Mouse (Mus musculus) kidney, adult 2 months (tissue): ENCODE measurements at regions not wholly inside any gene's neighbourhood (a gene's known extent, or its start where the extent isn't known, plus 50 kb on each side); places are given as distances from the start of the nearest gene placed in this dataset.
"Not testable (repeated sequence)": the region's sequence is repeated elsewhere in the genome, so short reads cannot be mapped to it uniquely, and the experiment has no call there.

Experiments
- DNase-seq: peaks from one replicate; pipeline ENCODE4 v3.0.0; 2021
- H3K27ac ChIP-seq: fragments of 200-500 bp; 2 replicates; pipeline ENCODE4 v1.5.1; 2012; ENCODE audit warnings: low read depth, low read length, control low read depth, inconsistent platforms; ENCODE audit not compliant: insufficient read depth
- H3K27me3 ChIP-seq: fragments of 200-500 bp; replicated peaks from 2 replicates; pipeline ENCODE4 v1.6.1; 2012; ENCODE audit warnings: mild to moderate bottlenecking, moderate library complexity, low read length, inconsistent platforms; ENCODE audit not compliant: control insufficient read depth, insufficient read depth
- H3K36me3 ChIP-seq: fragments of 200-500 bp; 2 replicates; pipeline ENCODE4 v1.6.1; 2012; ENCODE audit warnings: mild to moderate bottlenecking, moderate library complexity, low read length, inconsistent platforms; ENCODE audit not compliant: control insufficient read depth, insufficient read depth
- H3K4me1 ChIP-seq: fragments of 200-500 bp; 2 replicates; pipeline ENCODE4 v1.6.1; 2011; ENCODE audit warnings: low read length; ENCODE audit not compliant: control insufficient read depth, insufficient read depth
- H3K4me3 ChIP-seq: fragments of 200-500 bp; 2 replicates; pipeline ENCODE4 v1.5.1; 2011; ENCODE audit warnings: mild to moderate bottlenecking, low read depth, low read length, control low read depth; ENCODE audit not compliant: insufficient read depth
- CTCF ChIP-seq: fragments of 200-500 bp; conservative IDR thresholded peaks from 2 replicates; pipeline ENCODE4 v1.5.1; 2011; ENCODE audit warnings: low read depth, mild to moderate bottlenecking, control low read depth, low read length, moderate library complexity, mixed read lengths; ENCODE audit not compliant: insufficient read depth, insufficient read length
- POLR2A ChIP-seq: fragments of 200-500 bp; IDR thresholded peaks from one replicate; pipeline ENCODE4 v1.6.1; 2011; ENCODE audit warnings: low read depth, low read length, control low read depth
- WGBS: fragments of 180-500 bp; shearing (Covaris S2); methylation state at CpG from one replicate; pipeline ENCODE4 v1.1.7; 2018; 5-methylcytosine and 5-hydroxymethylcytosine counted together

GRCm38 (mm10) chr10:99336091-99336490 is 73.1 kb downstream of the Dusp6 start:
- TF ChIP-seq CTCF = no peak
- no peak for TF ChIP-seq POLR2A
- 39% methylated on average over 4 of the region's 4 CpGs for WGBS
- H3K27me3 ChIP-seq = no peaks in the 10 kb centered on the region
- H3K4me1 ChIP-seq = no peaks in the 10 kb centered on the region
- DNase-seq = peak; percentile 52
- H3K4me3 ChIP-seq = no peak overlapping the region
- H3K27ac ChIP-seq = no peak overlapping the region
- no peaks in the 10 kb centered on the region for H3K36me3 ChIP-seq

GRCm38 (mm10) chr10:99338790-99339189 is 75.8 kb downstream of the Dusp6 start:
- not testable (repeated sequence) for H3K4me3 ChIP-seq, H3K27ac ChIP-seq, H3K4me1 ChIP-seq, H3K27me3 ChIP-seq, H3K36me3 ChIP-seq, DNase-seq
- WGBS = 95% methylated on average over 8 of the region's 11 CpGs

- WGBS = 98% methylated on average over 13 of the region's 19 CpGs
- H3K27ac ChIP-seq, H3K36me3 ChIP-seq, H3K4me3 ChIP-seq, H3K4me1 ChIP-seq, H3K27me3 ChIP-seq: not testable (repeated sequence)
- peak; percentile 70 for DNase-seq
Observed at GRCm38 (mm10) chr10:99339291-99339912, 76.4 kb downstream of the Dusp6 start.

GRCm38 (mm10) chr10:99340057-99340456 is 77.0 kb downstream of the Dusp6 start:
- not testable (repeated sequence) for H3K27ac ChIP-seq, H3K27me3 ChIP-seq, H3K36me3 ChIP-seq, H3K4me3 ChIP-seq, H3K4me1 ChIP-seq, DNase-seq
- 99% methylated on average over 10 of the region's 25 CpGs for WGBS

- no peak for DNase-seq
- WGBS = 62% methylated on average over 3 of the region's 3 CpGs
- no peak overlapping the region for H3K27ac ChIP-seq
- H3K36me3 ChIP-seq = no peaks in the 10 kb centered on the region
- no peaks in the 10 kb centered on the region; the same call in 1 of the 2 replicates for H3K4me1 ChIP-seq
- no peak overlapping the region for H3K4me3 ChIP-seq
- TF ChIP-seq CTCF = no peak
- TF ChIP-seq POLR2A = no peak
- no peaks in the 10 kb centered on the region for H3K27me3 ChIP-seq
Observed at GRCm38 (mm10) chr10:99349125-99349716, 86.2 kb downstream of the Dusp6 start.

- no peak overlapping the region for H3K4me3 ChIP-seq
- H3K4me1 ChIP-seq = no peaks in the 10 kb centered on the region; the same call in 1 of the 2 replicates
- WGBS = 26% methylated on average over 18 of the region's 18 CpGs
- H3K36me3 ChIP-seq = no peaks in the 10 kb centered on the region
- peak overlapping the region; percentile 16; the same call in 1 of the 2 replicates for H3K27ac ChIP-seq
- no peak for TF ChIP-seq CTCF
- no peak for TF ChIP-seq POLR2A
- DNase-seq = peak; percentile 84
- no peaks in the 10 kb centered on the region for H3K27me3 ChIP-seq
Observed at GRCm38 (mm10) chr10:99353541-99354292, 90.7 kb downstream of the Dusp6 start.

- no peak overlapping the region for H3K4me3 ChIP-seq
- no peaks in the 10 kb centered on the region; the same call in 1 of the 2 replicates for H3K4me1 ChIP-seq
- peak overlapping the region; percentile 16; the same call in 1 of the 2 replicates for H3K27ac ChIP-seq
- TF ChIP-seq CTCF = no peak
- TF ChIP-seq POLR2A = no peak
- no peak for DNase-seq
- H3K36me3 ChIP-seq = no peaks in the 10 kb centered on the region
- 51% methylated on average over 2 of the region's 2 CpGs for WGBS
- H3K27me3 ChIP-seq = no peaks in the 10 kb centered on the region
Observed at GRCm38 (mm10) chr10:99354352-99354751, 91.3 kb downstream of the Dusp6 start.
